Mouse (Mus musculus): ENCODE measurements around the gene Asap2.
A peak's percentile ranks its signal among the peaks of the same experiment; 100 is the strongest.

The Asap2 gene

DNA sequence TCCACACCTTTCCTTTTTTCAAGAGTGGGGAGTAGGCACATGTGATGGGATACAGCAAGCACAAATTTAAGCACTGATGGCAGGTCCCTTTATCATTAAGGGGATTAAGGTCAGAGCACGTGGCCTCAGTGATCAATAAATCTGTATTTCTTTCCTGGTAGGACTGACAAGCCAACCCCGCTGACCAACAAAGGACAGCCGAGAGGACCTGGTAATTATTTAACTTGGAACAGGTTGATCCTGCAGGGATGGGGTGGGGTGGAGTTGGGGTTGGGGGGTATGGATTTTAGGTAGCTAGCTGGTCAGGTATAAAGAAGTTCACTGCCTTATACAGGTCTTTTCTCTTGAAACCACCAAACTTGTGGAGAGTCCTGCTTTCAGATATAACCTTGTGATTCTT, 274.7 kb downstream of the Asap2 start:
- DNase-seq (ENCODE audit: low spot score in 2 of 2): no peak

GRCm38 (mm10) chr12:21265501-21265900, 275.2 kb downstream of the Asap2 start:
- no peak for DNase-seq (ENCODE audit: low spot score in 2 of 2)

GRCm38 (mm10) chr12:21265946-21266783, 275.9 kb downstream of the Asap2 start:
- peak in 1 of 2 experiments; percentile 20 for DNase-seq (ENCODE audit: low spot score in 2 of 2)

DNA sequence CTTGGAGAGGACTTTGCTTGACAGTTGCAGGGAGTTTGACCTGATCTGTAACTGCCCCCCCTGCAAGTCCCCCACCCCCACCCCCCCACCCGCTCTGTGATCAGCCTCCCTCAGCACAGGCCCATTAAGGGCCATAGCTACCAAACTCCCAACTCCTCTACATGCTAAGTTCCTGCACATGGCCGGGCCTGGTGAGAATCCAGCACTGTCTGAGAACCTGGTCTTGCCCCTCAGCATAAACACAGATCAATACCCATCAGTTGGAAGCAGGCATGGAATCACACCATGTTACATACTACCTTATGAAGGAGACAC, 276.5 kb downstream of the Asap2 start:
- no peak for DNase-seq (ENCODE audit: low spot score in 2 of 2)

GRCm38 (mm10) chr12:21268083-21268616, 277.9 kb downstream of the Asap2 start:
- DNase-seq (ENCODE audit: low spot score in 2 of 2): no peak

DNA sequence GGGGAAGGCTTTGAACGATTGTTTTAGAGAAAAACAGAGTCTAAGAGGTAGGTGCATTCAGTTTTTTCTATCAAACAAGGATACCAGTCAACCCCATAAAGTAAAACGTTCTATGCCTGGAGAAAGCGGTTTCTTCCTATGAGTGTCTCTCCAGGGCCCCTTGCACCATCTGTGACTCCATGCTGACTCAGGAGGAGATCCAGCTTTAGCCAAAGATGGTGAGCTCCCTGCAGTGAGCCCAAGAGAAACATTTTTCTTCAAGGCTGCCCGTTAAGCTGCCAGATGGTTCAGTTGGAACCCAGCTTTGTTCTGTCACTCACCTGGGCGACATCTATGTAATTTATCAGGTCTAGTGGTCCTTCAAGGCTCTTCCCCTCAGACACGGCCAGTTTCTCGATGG, 284.2 kb downstream of the Asap2 start:
- no peak for DNase-seq (ENCODE audit: low spot score in 2 of 2)

- no peak for DNase-seq (ENCODE audit: low spot score in 2 of 2)
Observed at GRCm38 (mm10) chr12:21277352-21277864, 287.1 kb downstream of the Asap2 start.

- DNase-seq (ENCODE audit: low spot score in 2 of 2): no peak
Observed at GRCm38 (mm10) chr12:21284761-21285441, 294.6 kb downstream of the Asap2 start, which contains the start of gene Cpsf3. TSS of gene Cpsf3 (plus strand) at chr12:21285391.

DNA sequence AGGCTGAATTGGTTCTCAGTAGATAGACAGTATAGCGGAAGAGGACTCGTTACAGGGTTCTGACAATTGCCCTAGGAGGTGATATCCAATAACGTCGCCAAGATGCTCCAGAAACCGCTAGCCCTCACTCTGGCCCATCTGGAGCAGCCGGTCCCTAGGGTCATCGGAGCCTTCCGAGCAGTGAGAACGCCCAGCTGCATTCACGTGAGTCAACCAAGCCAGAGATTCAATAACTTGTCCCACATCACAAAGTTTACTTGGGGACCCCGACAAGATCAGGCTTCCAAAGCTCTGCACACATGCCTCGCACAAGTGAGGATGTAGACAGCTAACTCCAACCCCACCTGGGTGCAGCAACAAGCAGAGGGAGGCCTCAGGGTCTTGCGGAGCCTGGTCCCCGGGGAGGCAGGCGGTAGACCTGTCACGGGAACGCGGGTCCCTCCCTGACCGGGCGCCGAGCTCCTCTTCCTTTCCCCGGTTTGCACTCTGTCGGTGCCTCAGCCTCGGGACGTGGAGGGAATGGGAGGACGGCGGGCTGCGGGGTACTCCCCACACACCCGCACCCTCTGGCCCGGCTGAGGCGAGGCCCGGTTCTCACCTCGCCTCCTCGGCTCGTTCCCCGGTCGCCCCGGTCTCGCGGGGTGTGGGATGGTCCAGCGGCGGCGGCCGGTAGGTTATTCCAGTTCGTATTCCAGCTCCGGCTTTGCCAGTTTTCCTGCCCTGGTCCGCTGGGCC, 295.4 kb downstream of the Asap2 start:
- DNase-seq (ENCODE audit: low spot score in 2 of 2): no peak

DNA sequence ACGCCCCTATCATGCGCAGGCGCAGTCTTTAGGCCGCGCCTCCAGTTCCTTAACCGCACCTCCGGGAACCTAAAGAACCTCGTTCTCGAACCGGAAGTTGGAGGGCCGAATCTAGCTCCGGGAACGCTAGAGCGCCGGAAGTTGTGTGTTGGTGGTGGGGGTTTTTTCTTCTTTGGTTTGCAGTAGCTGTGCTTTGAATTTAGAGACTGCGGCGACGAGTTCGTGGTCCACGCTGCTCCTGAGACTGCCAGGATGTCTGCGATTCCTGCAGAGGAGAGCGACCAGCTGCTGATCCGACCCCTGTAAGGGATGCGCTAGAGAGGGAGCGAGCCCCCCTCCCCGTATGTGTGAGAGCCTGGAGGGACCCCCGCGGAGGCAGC, 296.0 kb downstream of the Asap2 start, which contains the start of gene Itgb1bp1:
Itgb1bp1 (minus strand) TSS at position 42 of the 380 bp plus-strand sequence.
- peak; percentile 96 for DNase-seq (ENCODE audit: low spot score in 2 of 2)

DNA sequence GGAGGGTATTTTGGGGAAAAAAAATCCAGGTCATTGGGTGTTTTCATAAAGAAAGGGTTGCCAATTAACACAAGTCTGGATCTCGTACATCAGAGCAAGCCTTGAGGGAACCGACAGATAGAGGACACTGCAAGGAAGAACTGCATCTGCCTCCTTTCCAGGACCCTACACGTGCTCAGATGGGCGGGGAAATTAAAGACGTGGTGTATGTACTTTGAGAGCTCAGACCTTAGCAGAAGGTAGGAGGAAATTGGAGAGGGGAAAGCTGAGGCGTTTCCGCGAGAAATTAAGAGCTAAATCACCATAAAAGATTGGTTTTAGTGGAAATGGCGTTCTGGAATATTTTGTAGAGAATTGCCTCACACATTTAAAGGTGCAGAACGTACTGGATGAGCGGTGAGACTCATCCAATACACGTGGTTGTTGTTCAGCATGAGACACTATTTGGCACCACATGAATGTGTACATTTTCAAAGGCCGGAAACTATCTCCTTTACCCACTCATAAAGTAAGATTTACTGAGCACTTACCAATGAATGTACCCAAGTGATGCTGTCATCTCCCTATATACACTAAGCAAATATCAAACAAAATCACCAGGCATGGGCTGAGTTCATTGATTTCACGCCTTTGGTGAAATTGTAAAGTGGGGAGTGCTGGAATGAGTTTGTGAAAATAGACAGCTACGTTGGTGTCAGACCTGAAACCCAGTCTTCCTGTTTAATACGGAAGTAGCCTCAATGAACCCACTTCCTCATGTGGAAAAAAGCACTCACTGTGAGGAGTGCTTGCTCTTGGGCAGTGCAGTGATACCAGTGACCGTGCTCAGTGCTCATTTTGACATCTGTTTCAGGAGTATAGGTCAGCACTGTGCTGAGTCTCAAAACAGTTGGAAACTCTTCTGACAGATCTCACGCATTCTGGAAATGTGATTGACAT, 296.7 kb downstream of the Asap2 start:
- DNase-seq (ENCODE audit: low spot score in 2 of 2): no peak

- DNase-seq (ENCODE audit: low spot score in 2 of 2): no peak
Observed at GRCm38 (mm10) chr12:21288716-21289395, 298.6 kb downstream of the Asap2 start.

GRCm38 (mm10) chr12:21289651-21290050, 299.4 kb downstream of the Asap2 start:
- no peak for DNase-seq (ENCODE audit: low spot score in 2 of 2)

GRCm38 (mm10) chr12:21298856-21299255, 308.6 kb downstream of the Asap2 start:
- DNase-seq (ENCODE audit: low spot score in 2 of 2): no peak

DNA sequence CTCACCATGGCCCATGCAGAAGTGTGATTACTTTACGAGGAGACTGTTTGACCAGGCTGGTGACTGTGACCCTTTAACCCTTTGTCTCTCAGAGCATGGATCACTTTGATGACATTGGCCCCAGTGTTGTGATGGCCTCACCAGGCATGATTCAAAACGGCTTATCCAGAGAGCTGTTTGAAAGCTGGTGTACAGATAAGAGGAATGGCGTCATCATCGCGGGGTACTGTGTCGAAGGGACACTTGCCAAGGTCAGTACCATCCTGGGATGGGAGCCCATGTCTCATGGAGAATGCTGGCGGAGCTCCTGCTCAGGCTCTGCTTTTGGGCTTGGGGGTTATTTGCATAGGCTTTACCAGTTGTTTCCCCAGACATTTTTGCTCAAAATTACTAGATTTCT, 311.1 kb downstream of the Asap2 start:
- no peak for DNase-seq (ENCODE audit: low spot score in 2 of 2)

DNA sequence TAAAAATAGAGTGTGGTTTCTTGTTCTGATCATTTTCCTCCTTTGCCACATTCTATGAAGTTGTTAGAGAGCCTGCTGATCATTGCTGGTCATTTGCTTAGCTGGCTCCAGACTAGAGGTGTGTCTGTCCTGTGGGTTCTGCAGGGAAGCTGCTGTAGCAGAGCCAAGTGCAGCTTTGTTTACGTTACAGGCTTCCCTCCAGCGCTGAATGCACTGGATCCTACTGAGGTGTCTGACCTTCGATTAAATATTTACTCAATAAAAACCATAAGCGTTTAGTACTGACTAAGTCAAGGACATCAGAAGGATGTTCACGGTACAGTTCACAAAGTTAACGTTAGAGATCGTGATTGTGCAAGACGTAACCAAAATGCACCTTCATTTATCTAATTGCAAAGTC, 311.7 kb downstream of the Asap2 start:
- no peak for DNase-seq (ENCODE audit: low spot score in 2 of 2)

DNA sequence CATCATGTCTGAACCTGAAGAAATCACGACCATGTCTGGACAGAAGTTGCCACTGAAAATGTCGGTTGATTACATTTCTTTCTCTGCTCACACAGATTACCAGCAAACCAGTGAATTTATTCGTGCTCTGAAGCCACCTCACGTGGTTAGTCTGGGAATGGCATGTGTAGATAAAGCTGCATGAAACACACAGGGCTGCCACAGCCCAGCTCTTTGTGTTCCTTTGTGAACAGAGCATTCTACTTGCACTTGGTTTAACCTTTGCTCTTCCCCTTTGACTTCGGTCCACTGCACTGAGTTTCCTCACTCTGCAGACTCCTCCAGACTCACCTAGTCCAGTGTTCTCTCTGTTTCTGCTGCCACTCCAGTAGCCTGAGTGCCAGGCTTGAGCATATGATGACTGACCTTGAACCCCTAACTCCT, 312.1 kb downstream of the Asap2 start:
- no peak for DNase-seq (ENCODE audit: low spot score in 2 of 2)

- DNase-seq (ENCODE audit: low spot score in 2 of 2): no peak
Observed at GRCm38 (mm10) chr12:21305741-21306140, 315.5 kb downstream of the Asap2 start.

- DNase-seq (ENCODE audit: low spot score in 2 of 2): no peak
Observed at GRCm38 (mm10) chr12:21306721-21307120, 316.5 kb downstream of the Asap2 start.

- DNase-seq (ENCODE audit: low spot score in 2 of 2): no peak
Observed at GRCm38 (mm10) chr12:21312201-21312600, 321.9 kb downstream of the Asap2 start.

Data from spleen, postnatal 14 days (tissue).